Mouse (Mus musculus) erythroblast, embryonic 14.5 days (primary cell): ENCODE measurements around the gene Scn8a. TPM values are rescaled to one million over a fixed set of nuclear protein-coding genes. Genes with fewer than 3 reads are reported as not detected.

Experiments used
- H3K27me3 ChIP-seq: 2 replicates; pipeline ENCODE4 v1.6.1; 2012; ENCODE audit warnings: inconsistent platforms; ENCODE audit not compliant: control insufficient read depth
- H3K36me3 ChIP-seq: 2 replicates; pipeline ENCODE4 v1.6.1; 2012; ENCODE audit warnings: mild to moderate bottlenecking, inconsistent platforms; ENCODE audit not compliant: control insufficient read depth
- H3K4me1 ChIP-seq: 2 replicates; pipeline ENCODE4 v1.6.1; 2012; ENCODE audit warnings: inconsistent platforms; ENCODE audit not compliant: control insufficient read depth
- H3K4me3 ChIP-seq: replicated peaks from 2 replicates; pipeline ENCODE3; 2012; ENCODE audit warnings: moderate library complexity, mild to moderate bottlenecking, inconsistent platforms
- H3K9me3 ChIP-seq: 2 replicates; pipeline ENCODE4 v1.6.1; 2012; ENCODE audit warnings: low read length, inconsistent platforms, mixed read lengths; ENCODE audit not compliant: control insufficient read depth
- GATA1 ChIP-seq: IDR thresholded peaks from 2 replicates; pipeline ENCODE4 v1.6.1; 2012; ENCODE audit warnings: low read length, inconsistent platforms, mixed read lengths
- TAL1 ChIP-seq: IDR thresholded peaks from 3 replicates; pipeline ENCODE4 v1.6.1; 2012; ENCODE audit warnings: low read length, inconsistent platforms, mixed read lengths
- polyA plus RNA-seq: library from polyadenylated mRNA; stranded (reverse); fragments of >175 nt; gene quantifications from 2 replicates; pipeline ENCODE4 v1.2.3, GENCODE M21; 2012

Scn8a gene
- polyA plus RNA-seq, 1 experiment = not detected

GRCm38 (mm10) chr15:101075656-101076055 lies 206.0 kb downstream of the Scn8a start:
- H3K27me3 ChIP-seq = peaks cover 48% of the 10 kb centered on the region
- no peaks in the 10 kb centered on the region for H3K9me3 ChIP-seq
- H3K36me3 ChIP-seq = no peaks in the 10 kb centered on the region
- no peak overlapping the region for H3K4me3 ChIP-seq
- no peak for TF ChIP-seq GATA1
- no peak for TF ChIP-seq TAL1
- H3K4me1 ChIP-seq = no peaks in the 10 kb centered on the region

GRCm38 (mm10) chr15:101076071-101077000 lies 206.7 kb downstream of the Scn8a start:
- Histone ChIP-seq H3K27me3 (peaks cover 48% of the 10 kb centered on the region), H3K9me3 (no peaks in the 10 kb centered on the region), H3K4me3 (no peak overlapping the region), H3K4me1 (no peaks in the 10 kb centered on the region), H3K36me3 (no peaks in the 10 kb centered on the region)
- TF ChIP-seq TAL1 = no peak

GRCm38 (mm10) chr15:101077001-101077812 lies 207.5 kb downstream of the Scn8a start:
- Histone ChIP-seq H3K4me3 (peak overlapping the region; percentile 48), H3K36me3 (no peaks in the 10 kb centered on the region), H3K4me1 (no peaks in the 10 kb centered on the region), H3K27me3 (peaks cover 48% of the 10 kb centered on the region), H3K9me3 (no peaks in the 10 kb centered on the region)
- TF ChIP-seq GATA1 (no peak), TAL1 (no peak)

GRCm38 (mm10) chr15:101077813-101078730 lies 208.4 kb downstream of the Scn8a start, which contains the start of gene Fignl2:
Fignl2 (minus strand) TSS chr15:101078567.
- H3K4me1 ChIP-seq = no peaks in the 10 kb centered on the region
- H3K4me3 ChIP-seq = peak within 1 kb of the TSS; percentile 48
- H3K27me3 ChIP-seq = peaks cover 48% of the 10 kb centered on the region

DNA sequence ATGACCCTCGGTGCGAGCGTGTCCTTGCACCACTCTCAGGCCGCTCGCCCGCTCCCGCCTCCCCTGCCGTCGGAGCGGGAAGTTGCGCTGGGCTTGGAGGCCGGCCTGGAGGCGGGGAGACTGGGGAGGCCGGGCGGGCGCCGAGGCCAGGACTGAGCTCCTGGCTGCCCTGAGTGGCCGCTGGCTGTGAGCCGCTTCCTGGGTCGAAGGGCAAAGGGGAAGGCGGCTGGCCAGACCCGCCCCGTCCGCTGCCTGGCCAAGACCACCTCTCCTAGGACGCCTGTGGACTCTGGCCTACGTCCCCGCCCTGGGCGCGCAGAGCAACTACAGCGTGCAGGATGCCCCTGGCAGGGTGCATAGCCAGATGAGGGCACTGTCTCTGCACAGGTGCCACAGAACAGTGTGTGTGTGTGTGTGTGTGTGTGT lies 209.1 kb downstream of the Scn8a start:
- TF ChIP-seq TAL1 (no peak), GATA1 (no peak)
- Histone ChIP-seq H3K27me3 (peaks cover 48% of the 10 kb centered on the region), H3K4me3 (peak overlapping the region; percentile 43), H3K4me1 (no peaks in the 10 kb centered on the region), H3K36me3 (no peaks in the 10 kb centered on the region), H3K9me3 (no peaks in the 10 kb centered on the region)

More at GRCm38 (mm10) chr15:101077813-101078730, 208.4 kb downstream of the Scn8a start, which contains the start of gene Fignl2:
- Histone ChIP-seq H3K36me3 (no peaks in the 10 kb centered on the region), H3K9me3 (no peaks in the 10 kb centered on the region)
- TF ChIP-seq TAL1 (no peak), GATA1 (no peak)

DNA sequence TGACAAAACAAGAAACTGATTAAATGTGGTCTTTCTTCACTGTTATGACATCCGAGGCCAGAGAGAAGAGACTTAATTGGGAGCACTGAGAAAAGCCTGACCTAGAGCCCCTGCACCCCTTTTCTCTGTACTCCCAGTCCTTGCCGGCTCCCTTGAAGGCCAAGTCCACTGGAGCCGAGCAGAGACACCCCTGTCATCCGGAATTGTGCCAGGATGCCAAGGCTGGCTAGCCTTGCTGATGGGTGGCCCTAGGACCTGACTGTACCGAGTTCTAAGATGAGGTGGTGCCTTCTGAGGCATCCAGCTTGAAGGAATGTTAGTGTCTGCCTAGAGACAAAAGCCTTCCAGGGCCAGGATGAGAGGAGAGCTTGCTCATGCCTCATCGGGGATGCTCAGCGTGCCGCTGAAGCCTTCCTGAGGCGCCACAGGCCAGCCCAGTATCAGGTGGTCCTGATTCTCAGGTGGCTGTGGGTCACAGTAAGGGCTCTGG lies 210.4 kb downstream of the Scn8a start:
- no peaks in the 10 kb centered on the region for H3K4me1 ChIP-seq
- H3K4me3 ChIP-seq = no peak overlapping the region
- no peaks in the 10 kb centered on the region for H3K9me3 ChIP-seq
- H3K27me3 ChIP-seq = peaks cover 48% of the 10 kb centered on the region
- no peak for TF ChIP-seq TAL1
- TF ChIP-seq GATA1 = no peak
- no peaks in the 10 kb centered on the region for H3K36me3 ChIP-seq

GRCm38 (mm10) chr15:101081035-101081548 lies 211.4 kb downstream of the Scn8a start:
- no peaks in the 10 kb centered on the region for H3K9me3 ChIP-seq
- no peak overlapping the region for H3K4me3 ChIP-seq
- no peak for TF ChIP-seq TAL1
- no peak for TF ChIP-seq GATA1
- no peaks in the 10 kb centered on the region for H3K36me3 ChIP-seq
- no peaks in the 10 kb centered on the region for H3K4me1 ChIP-seq
- H3K27me3 ChIP-seq = peaks cover 43% of the 10 kb centered on the region

DNA sequence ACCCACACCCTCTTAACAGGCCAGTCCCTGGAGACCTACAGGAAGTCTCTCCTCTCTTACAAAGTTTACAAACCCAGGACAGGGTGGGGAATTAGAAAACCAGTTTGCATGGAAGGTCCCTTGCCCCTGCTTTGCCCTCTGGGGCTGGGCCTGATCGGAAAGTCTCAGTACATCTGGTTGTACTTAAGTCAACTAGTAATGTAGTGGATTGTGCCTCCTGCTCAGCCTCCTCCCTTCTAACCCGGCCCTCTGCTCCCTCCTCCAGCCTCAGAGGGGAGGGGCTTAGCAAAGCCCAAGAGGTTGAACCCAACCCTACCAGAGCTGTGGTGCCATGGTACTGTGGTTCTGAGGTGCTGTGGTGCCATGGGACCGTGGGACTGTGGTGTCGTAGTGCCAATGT lies 212.6 kb downstream of the Scn8a start:
- H3K9me3 ChIP-seq = no peaks in the 10 kb centered on the region
- TF ChIP-seq GATA1 (no peak), TAL1 (no peak)
- no peaks in the 10 kb centered on the region for H3K4me1 ChIP-seq
- H3K36me3 ChIP-seq = no peaks in the 10 kb centered on the region
- H3K4me3 ChIP-seq = no peak overlapping the region
- H3K27me3 ChIP-seq = peaks cover 31% of the 10 kb centered on the region
